7 mouse cellular contexts compared by ENCODE assay signal in the genomic region with DNA sequence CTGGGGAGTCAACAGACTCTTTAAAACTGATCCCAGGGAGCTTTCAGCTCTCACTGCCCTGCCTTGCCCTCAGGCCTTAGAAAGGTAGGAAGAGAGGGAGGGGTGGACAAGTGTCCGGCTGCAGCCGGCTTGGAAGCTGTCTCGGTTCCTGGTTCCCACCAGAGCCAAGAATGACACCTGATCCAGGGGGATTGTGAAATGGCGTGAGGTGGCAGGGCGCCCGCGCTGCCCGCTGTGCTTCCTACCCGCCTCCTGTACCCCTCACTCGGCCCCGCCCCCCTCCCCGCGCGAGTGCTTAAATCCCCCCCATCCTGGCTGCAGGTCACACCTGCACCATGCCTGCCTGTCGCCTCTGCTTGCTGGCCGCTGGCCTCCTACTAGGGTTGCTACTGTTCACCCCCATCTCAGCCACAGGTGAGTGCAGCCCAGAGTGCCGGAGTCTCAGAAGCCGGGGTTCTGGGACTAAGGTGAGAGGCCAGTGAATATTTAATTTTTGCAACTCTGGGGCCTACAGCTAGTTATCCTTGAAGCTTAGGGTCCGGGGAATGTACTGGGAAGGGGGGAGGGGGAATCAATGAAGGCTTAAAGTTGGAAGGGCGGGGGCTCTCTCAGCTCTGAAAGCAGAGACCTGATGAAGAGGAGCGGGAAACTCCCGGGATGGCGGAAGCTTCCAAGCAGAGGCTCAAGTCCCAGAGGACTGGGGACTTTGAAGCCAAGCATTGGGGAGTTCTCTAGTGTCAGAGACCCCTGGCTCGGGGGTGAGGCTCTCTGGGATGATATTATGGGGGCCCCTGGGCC. TPM values are rescaled to one million over a fixed set of nuclear protein-coding genes. Genes with fewer than 3 reads are reported as not detected.
DNase-seq lines count a peak whose midpoint lies in the region; ATAC-seq and TF ChIP-seq lines count a peak whose summit lies in the region.

A gene (plus strand): TSS at position 23 of the 798 bp plus-strand sequence.

- H3K9me3 ChIP-seq in E14TG2a.4 (ENCODE audit: low read length) = peaks cover 7% of the 10 kb centered on the region
- peaks cover 5% of the 10 kb centered on the region; the same call in 1 of the 2 replicates for H3K9me3 ChIP-seq in hindbrain, embryonic 10.5 days
- H3K9me3 ChIP-seq in limb, embryonic 13.5 days = no peaks in the 10 kb centered on the region
- H3K9me3 ChIP-seq in midbrain, postnatal 0 days (ENCODE audit: low read length) = no peaks in the 10 kb centered on the region

- H3K27ac ChIP-seq in hindbrain, embryonic 10.5 days = peak within 1 kb of the TSS; percentile 91
- H3K27ac ChIP-seq in limb, embryonic 13.5 days = no peak within 1 kb of the TSS
- no peak within 1 kb of the TSS for H3K27ac ChIP-seq in midbrain, postnatal 0 days (ENCODE audit: low read depth, low read length)

- peak within 1 kb of the TSS; percentile 92 for H3K4me2 ChIP-seq in limb, embryonic 13.5 days (replicated peaks)
- peak within 1 kb of the TSS; percentile 65 for H3K4me2 ChIP-seq in midbrain, postnatal 0 days (ENCODE audit: low read depth, low read length, poor library complexity, severe bottlenecking)

- WGBS in hindbrain, embryonic 10.5 days = 2% methylated on average over 24 of the region's 24 CpGs
- WGBS in limb, embryonic 13.5 days = 5% methylated on average over 24 of the region's 24 CpGs
- WGBS in midbrain, postnatal 0 days = 7% methylated on average over 24 of the region's 24 CpGs

- H3K4me3 ChIP-seq in E14TG2a.4 (replicated peaks; ENCODE audit: low read length) = peak within 1 kb of the TSS; percentile 75
- peak within 1 kb of the TSS; percentile 69 for H3K4me3 ChIP-seq in hindbrain, embryonic 10.5 days
- H3K4me3 ChIP-seq in limb, embryonic 13.5 days = peak within 1 kb of the TSS; percentile 50
- H3K4me3 ChIP-seq in midbrain, postnatal 0 days (ENCODE audit: low read depth, low read length) = peak within 1 kb of the TSS; percentile 32

- H3K9ac ChIP-seq in limb, embryonic 13.5 days = peak within 1 kb of the TSS; percentile 75
- peak within 1 kb of the TSS; percentile 53; the same call in 1 of the 2 replicates for H3K9ac ChIP-seq in midbrain, postnatal 0 days (replicated peaks; ENCODE audit: low read length, poor library complexity, severe bottlenecking)

- no peak for TF ChIP-seq CTCF in E14TG2a.4 (conservative IDR thresholded peaks at IDR 0.05; ENCODE audit: low read length)
- no peak for TF ChIP-seq CTCF in midbrain, postnatal 0 days (IDR thresholded peaks at IDR 0.05)

- H3K27me3 ChIP-seq in E14TG2a.4 (ENCODE audit: insufficient read depth, low read length) = peaks cover 17% of the 10 kb centered on the region
- H3K27me3 ChIP-seq in hindbrain, embryonic 10.5 days (ENCODE audit: insufficient read depth, poor library complexity, severe bottlenecking) = peaks cover 24% of the 10 kb centered on the region
- peaks cover 12% of the 10 kb centered on the region for H3K27me3 ChIP-seq in limb, embryonic 13.5 days
- peaks cover 7% of the 10 kb centered on the region; the same call in 1 of the 2 replicates for H3K27me3 ChIP-seq in midbrain, postnatal 0 days (ENCODE audit: insufficient read depth, low read length)

- H3K4me1 ChIP-seq in E14TG2a.4 (replicated peaks; ENCODE audit: low read depth, low read length) = peaks cover 60% of the 10 kb centered on the region
- H3K4me1 ChIP-seq in hindbrain, embryonic 10.5 days (replicated peaks) = peaks cover 24% of the 10 kb centered on the region
- peaks cover 25% of the 10 kb centered on the region for H3K4me1 ChIP-seq in limb, embryonic 13.5 days
- no peaks in the 10 kb centered on the region for H3K4me1 ChIP-seq in midbrain, postnatal 0 days (ENCODE audit: insufficient read depth, low read length)

- peaks cover 34% of the 10 kb centered on the region for H3K36me3 ChIP-seq in E14TG2a.4 (ENCODE audit: insufficient read depth, low read length)
- H3K36me3 ChIP-seq in hindbrain, embryonic 10.5 days = peaks cover 13% of the 10 kb centered on the region
- H3K36me3 ChIP-seq in limb, embryonic 13.5 days = peaks cover 12% of the 10 kb centered on the region
- H3K36me3 ChIP-seq in midbrain, postnatal 0 days (ENCODE audit: insufficient read depth, low read length) = no peaks in the 10 kb centered on the region

- peak; percentile 86 for DNase-seq in ES-CJ7 (ENCODE audit: low read depth, low spot score)
- DNase-seq in hindbrain, embryonic 10.5 days (ENCODE audit: low spot score) = peak; percentile 37
- DNase-seq in midbrain, postnatal 0 days (ENCODE audit: low spot score) = no peak
- no peak for DNase-seq in right cerebral cortex, postnatal 36 days (ENCODE audit: low spot score in 2 of 2)
- DNase-seq in layer of hippocampus, adult 8-10 months (ENCODE audit: low spot score in 2 of 2) = no peak

- ATAC-seq in limb, embryonic 13.5 days (ENCODE audit: low FRiP score, low read depth) = no peak
- ATAC-seq in midbrain, postnatal 0 days (ENCODE audit: low FRiP score) = no peak

RNA-seq across cellular contexts. Expression of the gene that starts here (rescaled TPM):
- 27.6 and 64.4 TPM in 2 replicates for polyA plus RNA-seq in hindbrain, embryonic 10.5 days (2016; fragmentation: Nextera tagmentation; extraction: Ambion mirVana)
- 30.4 and 36.0 TPM in 2 replicates for polyA plus RNA-seq in limb, embryonic 13.5 days (2015; fragmentation: Nextera tagmentation; extraction: Ambion mirVana)
- total RNA-seq in midbrain, postnatal 0 days (2014; rRNA removed) = 0.38 and 0.52 TPM in 2 replicates
- polyA plus RNA-seq in midbrain, postnatal 0 days (2015; fragmentation: Nextera tagmentation; extraction: Ambion mirVana) = 1.5 and 1.9 TPM in 2 replicates
- 1 to 10 TPM in 1 of 4 experiments, under 1 TPM in 3; 0.55 to 1.1 (median 0.84) TPM for total RNA-seq in layer of hippocampus, adult 8-10 months (2022)

Comparison
In these comparisons a context has a peak if more than half of its experiments do, and no peak if none do; other contexts are left out.
1. DNase-seq: peak in ES-CJ7 (single experiment) and hindbrain, embryonic 10.5 days (single experiment); none in midbrain, postnatal 0 days (single experiment), right cerebral cortex, postnatal 36 days (0 of 2) and layer of hippocampus, adult 8-10 months (0 of 2).
2. Peak in every context shown above with its lines, with median percentiles within 50 percentile points of each other: H3K4me3 ChIP-seq.